Mouse (Mus musculus) kidney, embryonic 14.5 days (tissue): ENCODE data around the gene Cd63. TPM values are rescaled to one million over a fixed set of nuclear protein-coding genes. Genes with fewer than 3 reads are reported as not detected.

ENCODE experiments used
- ATAC-seq: fragments of 200-750 bp; cut with Nextera tagmentation; 2 replicates; pipeline ENCODE4 v1.8.0; 2017; ENCODE audit warnings: moderate number of reproducible peaks, mild to moderate bottlenecking, moderate TSS enrichment, moderate library complexity; ENCODE audit not compliant: low FRiP score, low TSS enrichment
- H3K27ac ChIP-seq: fragments of 300-500 bp; sonication (generic); 2 replicates; pipeline ENCODE4 v1.5.1; 2014; ENCODE audit warnings: low read depth, mild to moderate bottlenecking, low read length, moderate library complexity, mixed read lengths
- H3K27me3 ChIP-seq: fragments of 300-500 bp; sonication (generic); 2 replicates; pipeline ENCODE4 v1.6.1; 2014; ENCODE audit warnings: mild to moderate bottlenecking, low read length; ENCODE audit not compliant: control insufficient read depth, insufficient read depth
- H3K36me3 ChIP-seq: fragments of 300-500 bp; sonication (generic); 2 replicates; pipeline ENCODE4 v1.6.1; 2014; ENCODE audit warnings: low read length, mixed read lengths; ENCODE audit not compliant: control insufficient read depth, insufficient read depth
- H3K4me1 ChIP-seq: fragments of 300-500 bp; sonication (generic); 2 replicates; pipeline ENCODE4 v1.6.1; 2014; ENCODE audit warnings: low read length, mixed read lengths; ENCODE audit not compliant: control insufficient read depth, insufficient read depth
- H3K4me2 ChIP-seq: fragments of 300-500 bp; sonication (generic); replicated peaks from 2 replicates; pipeline ENCODE4 v1.6.1; 2014; ENCODE audit warnings: low read depth, mild to moderate bottlenecking, low read length
- H3K4me3 ChIP-seq: fragments of 300-500 bp; sonication (generic); 2 replicates; pipeline ENCODE4 v1.5.1; 2014; ENCODE audit warnings: mild to moderate bottlenecking, low read length
- H3K9ac ChIP-seq: fragments of 300-500 bp; sonication (generic); 2 replicates; pipeline ENCODE4 v1.6.1; 2014; ENCODE audit warnings: low read depth, mild to moderate bottlenecking, low read length, moderate library complexity
- H3K9me3 ChIP-seq: fragments of 300-500 bp; sonication (generic); 2 replicates; pipeline ENCODE4 v1.6.1; 2016; ENCODE audit warnings: low read length; ENCODE audit not compliant: control insufficient read depth
- WGBS: fragments of 180-500 bp; shearing (Covaris S2); extraction: QIAGEN DNeasy Blood & Tissue Kit; methylation state at CpG from one replicate; pipeline ENCODE4 v1.1.7; 2014; 5-methylcytosine and 5-hydroxymethylcytosine counted together
- polyA plus RNA-seq: library from polyadenylated mRNA; unstranded; fragments of >200 nt; fragmentation: Nextera tagmentation; extraction: Ambion mirVana; gene quantifications from 2 replicates; pipeline ENCODE4 v1.2.1, GENCODE M21; 2014

Gene Cd63
- polyA plus RNA-seq, 1 experiment from 2014 or later = 479 TPM

GRCm38 (mm10) chr10:128899759-128900490 is 864 bp upstream of the Cd63 start:
- no peak overlapping the region for H3K9ac ChIP-seq
- H3K9me3 ChIP-seq = no peaks in the 10 kb centered on the region
- no peaks in the 10 kb centered on the region for H3K36me3 ChIP-seq
- H3K27ac ChIP-seq = no peak overlapping the region
- H3K27me3 ChIP-seq = peaks cover 14% of the 10 kb centered on the region
- H3K4me3 ChIP-seq = no peak overlapping the region
- WGBS = 83% methylated on average over 6 of the region's 6 CpGs
- no peaks in the 10 kb centered on the region for H3K4me1 ChIP-seq
- no peak overlapping the region for H3K4me2 ChIP-seq
- ATAC-seq = no peak

- no peaks in the 10 kb centered on the region for H3K36me3 ChIP-seq
- no peak overlapping the region for H3K4me2 ChIP-seq
- H3K27me3 ChIP-seq = peaks cover 6% of the 10 kb centered on the region
- H3K27ac ChIP-seq = no peak overlapping the region
- no peaks in the 10 kb centered on the region for H3K4me1 ChIP-seq
- no peak overlapping the region for H3K9ac ChIP-seq
- no peaks in the 10 kb centered on the region for H3K9me3 ChIP-seq
- 85% methylated on average over 1 of the region's 1 CpGs for whole genome bisulfite sequencing
- no peak for ATAC-seq
- no peak overlapping the region for H3K4me3 ChIP-seq
Observed at GRCm38 (mm10) chr10:128901409-128901808, 620 bp downstream of the Cd63 start.

GRCm38 (mm10) chr10:128902409-128902988 is 1.7 kb downstream of the Cd63 start:
- 76% methylated on average over 3 of the region's 3 CpGs for WGBS
- Histone ChIP-seq H3K36me3 (no peaks in the 10 kb centered on the region), H3K27ac (no peak overlapping the region), H3K4me3 (no peak overlapping the region), H3K4me1 (no peaks in the 10 kb centered on the region), H3K9me3 (no peaks in the 10 kb centered on the region), H3K27me3 (no peaks in the 10 kb centered on the region), H3K4me2 (no peak overlapping the region), H3K9ac (no peak overlapping the region)
- ATAC-seq = no peak

- H3K36me3 ChIP-seq = no peaks in the 10 kb centered on the region
- H3K27ac ChIP-seq = no peak overlapping the region
- H3K9ac ChIP-seq = no peak overlapping the region
- H3K4me2 ChIP-seq = no peak overlapping the region
- H3K9me3 ChIP-seq = no peaks in the 10 kb centered on the region
- ATAC-seq = no peak
- no peaks in the 10 kb centered on the region for H3K27me3 ChIP-seq
- WGBS = 72% methylated on average over 5 of the region's 5 CpGs
- peaks cover 5% of the 10 kb centered on the region; the same call in 1 of the 2 replicates for H3K4me1 ChIP-seq
- H3K4me3 ChIP-seq = no peak overlapping the region
Observed at GRCm38 (mm10) chr10:128904812-128905211, 4.0 kb downstream of the Cd63 start.

- 64% methylated on average over 13 of the region's 13 CpGs for WGBS
- peak overlapping the region; percentile 89; the same call in 1 of the 2 replicates for H3K27ac ChIP-seq
- no peak for ATAC-seq
- peaks cover 18% of the 10 kb centered on the region; the same call in 1 of the 2 replicates for H3K36me3 ChIP-seq
- H3K4me2 ChIP-seq = peak overlapping the region; percentile 72
- no peaks in the 10 kb centered on the region for H3K9me3 ChIP-seq
- H3K4me3 ChIP-seq = peak overlapping the region; percentile 72
- H3K9ac ChIP-seq = peak overlapping the region; percentile 96
- no peaks in the 10 kb centered on the region for H3K27me3 ChIP-seq
- peaks cover 15% of the 10 kb centered on the region for H3K4me1 ChIP-seq
Observed at GRCm38 (mm10) chr10:128908778-128909448, 8.1 kb downstream of the Cd63 start.

GRCm38 (mm10) chr10:128909567-128910028 is 8.8 kb downstream of the Cd63 start:
- 0% methylated on average over 37 of the region's 41 CpGs for WGBS
- Histone ChIP-seq H3K36me3 (peaks cover 25% of the 10 kb centered on the region; the same call in 1 of the 2 replicates), H3K9me3 (no peaks in the 10 kb centered on the region), H3K4me2 (peak overlapping the region; percentile 72), H3K4me1 (peaks cover 15% of the 10 kb centered on the region), H3K27ac (peak overlapping the region; percentile 89), H3K27me3 (no peaks in the 10 kb centered on the region), H3K9ac (peak overlapping the region; percentile 96), H3K4me3 (peak overlapping the region; percentile 72)
- peak; percentile 86 for ATAC-seq

GRCm38 (mm10) chr10:128910066-128910841 is 9.5 kb downstream of the Cd63 start:
- 0% methylated on average over 39 of the region's 66 CpGs for WGBS
- Histone ChIP-seq H3K27me3 (no peaks in the 10 kb centered on the region), H3K9ac (peak overlapping the region; percentile 96), H3K27ac (peak overlapping the region; percentile 89), H3K4me3 (peak overlapping the region; percentile 72), H3K4me2 (peak overlapping the region; percentile 72), H3K9me3 (no peaks in the 10 kb centered on the region), H3K36me3 (peaks cover 25% of the 10 kb centered on the region; the same call in 1 of the 2 replicates), H3K4me1 (peaks cover 15% of the 10 kb centered on the region)
- peak; percentile 36 for ATAC-seq

GRCm38 (mm10) chr10:128911430-128911829 is 10.6 kb downstream of the Cd63 start:
- peak overlapping the region; percentile 96; the same call in 1 of the 2 replicates for H3K9ac ChIP-seq
- H3K27ac ChIP-seq = no peak overlapping the region
- H3K36me3 ChIP-seq = peaks cover 28% of the 10 kb centered on the region; the same call in 1 of the 2 replicates
- H3K4me2 ChIP-seq = no peak overlapping the region
- H3K4me3 ChIP-seq = peak overlapping the region; percentile 72; the same call in 1 of the 2 replicates
- ATAC-seq = no peak
- H3K4me1 ChIP-seq = peaks cover 15% of the 10 kb centered on the region
- no peaks in the 10 kb centered on the region for H3K9me3 ChIP-seq
- no peaks in the 10 kb centered on the region for H3K27me3 ChIP-seq
- WGBS = 96% methylated on average over 6 of the region's 6 CpGs
